ENCODE assay signal across 8 mouse cellular contexts in genomic region chr13:51848481-51849240, GRCm38 (mm10). TPM values are rescaled to one million over a fixed set of nuclear protein-coding genes. Genes with fewer than 3 reads are reported as not detected.
DNase-seq lines count a peak whose midpoint lies in the region; ATAC-seq lines count a peak whose summit lies in the region.

No protein-coding gene starts in this region.

- H3K36me3 ChIP-seq in limb, embryonic 13.5 days, result no peaks in the 10 kb centered on the region
- H3K36me3 ChIP-seq in midbrain, embryonic 15.5 days (replicated peaks), result no peaks in the 10 kb centered on the region
- H3K36me3 ChIP-seq in splenic B cell, adult 2 months (ENCODE audit: control insufficient read depth, insufficient read depth, low read length, poor library complexity, severe bottlenecking), result no peaks in the 10 kb centered on the region

- no peaks in the 10 kb centered on the region for H3K9me3 ChIP-seq in limb, embryonic 13.5 days
- H3K9me3 ChIP-seq in midbrain, embryonic 15.5 days, result no peaks in the 10 kb centered on the region

- WGBS in limb, embryonic 13.5 days, result 2% methylated on average over 20 of the region's 20 CpGs
- WGBS in midbrain, embryonic 15.5 days, result under 1% methylated on average over 20 of the region's 20 CpGs

- peaks cover 67% of the 10 kb centered on the region for H3K4me1 ChIP-seq in limb, embryonic 13.5 days
- peaks cover 57% of the 10 kb centered on the region for H3K4me1 ChIP-seq in midbrain, embryonic 15.5 days

- peak overlapping the region; percentile 72; the same call in 1 of the 2 replicates for H3K27ac ChIP-seq in limb, embryonic 13.5 days
- H3K27ac ChIP-seq in midbrain, embryonic 15.5 days, result peak overlapping the region; percentile 84

- no peaks in the 10 kb centered on the region; the same call in 1 of the 2 replicates for H3K27me3 ChIP-seq in limb, embryonic 13.5 days
- peaks cover 8% of the 10 kb centered on the region for H3K27me3 ChIP-seq in midbrain, embryonic 15.5 days (replicated peaks)
- no peaks in the 10 kb centered on the region for H3K27me3 ChIP-seq in splenic B cell, adult 2 months (ENCODE audit: control insufficient read depth, insufficient read depth, low read length, poor library complexity, severe bottlenecking)

- H3K9ac ChIP-seq in limb, embryonic 13.5 days, result peak overlapping the region; percentile 77
- peak overlapping the region; percentile 57; the same call in 1 of the 2 replicates for H3K9ac ChIP-seq in midbrain, embryonic 15.5 days

- peak overlapping the region; percentile 67 for H3K4me3 ChIP-seq in limb, embryonic 13.5 days
- H3K4me3 ChIP-seq in midbrain, embryonic 15.5 days, result peak overlapping the region; percentile 55

- DNase-seq in cerebellum, adult 9-11 months, result peak; percentile 54
- no peak for DNase-seq in cerebellum, postnatal 4 days (ENCODE audit: low spot score in 2 of 2)
- DNase-seq in cerebellum, postnatal 14 days, result peak; percentile 32 to 56
- peak; percentile 63 for DNase-seq in kidney, adult 9 months
- DNase-seq in splenic B cell, adult 2 months (ENCODE audit: low read depth, low spot score), result peak; percentile 60

- ATAC-seq in granulocyte monocyte progenitor cell, adult 5-6 weeks (replicated peaks; ENCODE audit: poor library complexity, severe bottlenecking), result peak; percentile 38
- ATAC-seq in limb, embryonic 13.5 days (ENCODE audit: low FRiP score, low read depth), result no peak
- ATAC-seq in midbrain, embryonic 15.5 days (replicated peaks), result no peak; the same call in 1 of the 2 replicates

- peak overlapping the region; percentile 94 for H3K4me2 ChIP-seq in limb, embryonic 13.5 days (replicated peaks)
- H3K4me2 ChIP-seq in midbrain, embryonic 15.5 days, result peak overlapping the region; percentile 99

RNA-seq across cellular contexts. Expression of gene Gadd45g, which starts 2.2 kb away (rescaled TPM):
- 0.60 and 1.8 TPM in 2 replicates for total RNA-seq in granulocyte monocyte progenitor cell, adult 5-6 weeks (2014; fragmentation: Nextera tagmentation)
- total RNA-seq in granulocyte monocyte progenitor cell, adult 5-6 weeks (2017), result 3.3 and 7.0 TPM in 2 replicates
- 47.3 and 49.5 TPM in 2 replicates for polyA plus RNA-seq in limb, embryonic 13.5 days (2015; fragmentation: Nextera tagmentation; extraction: Ambion mirVana)
- 56.2 and 69.1 TPM in 2 replicates for polyA plus RNA-seq in midbrain, embryonic 15.5 days (2015; fragmentation: Nextera tagmentation; extraction: Ambion mirVana)

RNA-seq across cellular contexts. Expression of gene Sema4d, which starts 55.1 kb away (rescaled TPM):
- 31.5 and 32.8 TPM in 2 replicates for total RNA-seq in granulocyte monocyte progenitor cell, adult 5-6 weeks (2014; fragmentation: Nextera tagmentation)
- total RNA-seq in granulocyte monocyte progenitor cell, adult 5-6 weeks (2017), result 8.3 and 9.9 TPM in 2 replicates
- 4.4 and 5.8 TPM in 2 replicates for polyA plus RNA-seq in limb, embryonic 13.5 days (2015; fragmentation: Nextera tagmentation; extraction: Ambion mirVana)
- polyA plus RNA-seq in midbrain, embryonic 15.5 days (2015; fragmentation: Nextera tagmentation; extraction: Ambion mirVana), result 13.4 and 15.1 TPM in 2 replicates

Comparison
In these comparisons a context has a peak if more than half of its experiments do, and no peak if none do; other contexts are left out.
1. DNase-seq: peak in cerebellum, adult 9-11 months (single experiment), cerebellum, postnatal 14 days (2 of 2), kidney, adult 9 months (single experiment) and splenic B cell, adult 2 months (single experiment); none in cerebellum, postnatal 4 days (0 of 2).